Mouse (Mus musculus): Measurements from ENCODE around the gene Gm49380.

The Gm49380 gene

DNA sequence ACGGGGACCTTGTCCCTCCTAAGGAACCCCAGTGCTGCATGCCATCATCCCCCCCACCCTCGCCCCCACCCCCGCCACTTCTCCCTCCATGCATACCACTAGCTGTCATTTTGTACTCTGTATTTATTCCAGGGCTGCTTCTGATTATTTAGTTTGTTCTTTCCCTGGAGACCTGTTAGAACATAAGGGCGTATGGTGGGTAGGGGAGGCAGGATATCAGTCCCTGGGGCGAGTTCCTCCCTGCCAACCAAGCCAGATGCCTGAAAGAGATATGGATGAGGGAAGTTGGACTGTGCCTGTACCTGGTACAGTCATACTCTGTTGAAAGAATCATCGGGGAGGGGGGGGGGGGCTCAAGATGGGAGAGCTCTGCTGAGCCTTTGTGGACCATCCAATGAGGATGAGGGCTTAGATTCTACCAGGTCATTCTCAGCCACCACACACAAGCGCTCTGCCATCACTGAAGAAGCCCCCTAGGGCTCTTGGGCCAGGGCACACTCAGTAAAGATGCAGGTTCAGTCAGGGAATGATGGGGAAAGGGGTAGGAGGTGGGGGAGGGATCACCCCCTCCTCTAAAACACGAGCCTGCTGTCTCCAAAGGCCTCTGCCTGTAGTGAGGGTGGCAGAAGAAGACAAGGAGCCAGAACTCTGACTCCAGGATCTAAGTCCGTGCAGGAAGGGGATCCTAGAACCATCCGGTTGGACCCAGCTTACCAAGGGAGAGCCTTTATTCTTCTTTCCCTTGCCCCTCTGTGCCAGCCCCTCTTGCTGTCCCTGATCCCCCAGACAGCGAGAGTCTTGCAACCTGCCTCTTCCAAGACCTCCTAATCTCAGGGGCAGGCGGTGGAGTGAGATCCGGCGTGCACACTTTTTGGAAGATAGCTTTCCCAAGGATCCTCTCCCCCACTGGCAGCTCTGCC lies 65.5 kb downstream of the Gm49380 start:
- DNase-seq (ENCODE audit: low spot score in 2 of 2): no peak

DNA sequence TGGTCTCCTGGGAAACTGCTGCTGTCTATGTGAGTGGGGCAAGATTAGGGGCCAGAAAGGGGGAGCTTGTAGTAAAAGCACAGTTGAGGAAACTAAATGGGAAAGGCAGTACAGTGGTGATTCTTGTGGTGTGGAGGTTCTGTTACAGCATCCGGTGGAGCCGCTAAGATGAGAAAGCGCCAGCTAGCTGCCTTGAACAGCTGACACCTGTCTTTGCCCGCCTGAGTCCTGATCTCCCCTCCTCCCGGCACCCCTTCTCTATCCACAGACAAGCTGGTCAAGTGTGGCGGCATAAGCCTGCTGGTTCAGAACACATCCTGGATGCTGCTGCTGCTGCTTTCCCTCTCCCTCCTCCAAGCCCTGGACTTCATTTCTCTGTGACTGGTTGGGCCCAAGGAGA lies 66.2 kb downstream of the Gm49380 start:
- DNase-seq (ENCODE audit: low spot score in 2 of 2): peak; percentile 78 to 85

GRCm38 (mm10) chr9:44046426-44046825 lies 66.9 kb downstream of the Gm49380 start:
- peak; percentile 57 to 69 for DNase-seq (ENCODE audit: low spot score in 2 of 2)

GRCm38 (mm10) chr9:44045884-44046272 lies 67.4 kb downstream of the Gm49380 start:
- DNase-seq (ENCODE audit: low spot score in 2 of 2): no peak

DNA sequence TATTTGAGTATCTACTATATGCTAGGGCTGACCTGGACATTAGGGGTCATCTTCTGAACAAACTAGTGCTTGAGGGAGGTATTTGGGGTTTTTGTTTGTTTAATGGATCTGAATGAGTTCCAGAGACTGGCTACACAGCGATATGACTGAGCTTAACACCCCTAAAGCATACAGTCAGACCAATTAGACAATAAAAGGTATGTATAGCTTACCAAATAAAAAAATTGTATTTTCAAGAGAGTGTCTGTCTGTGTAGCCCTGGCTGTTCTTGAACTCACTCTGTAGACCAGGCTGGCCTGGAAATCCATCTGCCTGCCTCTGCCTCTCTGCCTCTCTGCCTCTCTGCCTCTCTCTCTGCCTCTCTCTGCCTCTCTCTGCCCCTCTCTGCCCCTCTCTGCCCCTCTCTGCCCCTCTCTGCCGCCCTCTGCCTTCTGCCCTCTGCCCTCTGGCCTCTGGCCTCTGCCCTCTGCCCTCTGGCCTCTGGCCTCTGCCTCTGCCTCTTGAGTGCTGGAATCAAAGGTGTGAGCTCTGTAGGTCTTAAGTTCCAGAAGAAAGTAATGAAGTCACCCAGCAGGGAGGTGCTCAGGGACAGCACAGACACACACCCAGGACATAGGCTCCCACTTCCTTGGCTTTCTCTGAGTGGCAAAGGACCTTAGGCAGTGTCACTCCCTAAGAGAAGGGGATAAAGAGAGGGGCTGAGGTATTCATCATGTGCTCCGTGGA lies 68.0 kb downstream of the Gm49380 start:
- no peak for DNase-seq (ENCODE audit: low spot score in 2 of 2)

GRCm38 (mm10) chr9:44044426-44045157 lies 68.7 kb downstream of the Gm49380 start:
- peak; percentile 74 to 76 for DNase-seq (ENCODE audit: low spot score in 2 of 2)

DNA sequence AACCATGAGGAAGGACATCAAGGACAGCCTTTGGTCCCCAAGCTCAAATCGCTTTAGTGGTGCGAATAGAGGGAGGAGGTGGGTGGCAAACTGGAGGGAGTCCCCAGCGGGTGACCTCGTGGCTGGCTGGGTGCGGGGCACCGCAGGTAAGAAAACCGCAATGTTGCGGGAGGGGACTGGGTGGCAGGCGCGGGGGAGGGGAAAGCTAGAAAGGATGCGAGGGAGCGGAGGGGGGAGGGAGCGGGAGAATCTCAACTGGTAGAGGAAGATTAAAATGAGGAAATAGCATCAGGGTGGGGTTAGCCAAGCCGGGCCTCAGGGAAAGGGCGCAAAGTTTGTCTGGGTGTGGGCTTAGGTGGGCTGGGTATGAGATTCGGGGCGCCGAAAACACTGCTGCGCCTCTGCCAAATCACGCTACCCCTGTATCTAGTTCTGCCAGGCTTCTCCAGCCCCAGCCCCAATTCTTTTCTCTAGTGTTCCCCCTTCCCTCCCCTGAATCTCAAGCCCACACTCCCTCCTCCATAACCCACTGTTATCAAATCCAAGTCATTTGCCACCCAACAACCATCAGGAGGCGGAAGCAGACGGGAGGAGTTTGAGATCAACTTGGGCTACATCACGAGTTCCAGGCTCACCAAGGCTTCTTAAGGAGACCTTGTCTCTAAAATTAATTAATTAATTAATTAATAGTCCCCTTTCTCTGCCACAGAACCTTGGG lies 69.4 kb downstream of the Gm49380 start:
- peak; percentile 65 to 66 for DNase-seq (ENCODE audit: low spot score in 2 of 2)

GRCm38 (mm10) chr9:44042836-44043707 lies 70.2 kb downstream of the Gm49380 start, which contains the start of gene Thy1:
Thy1 (plus strand) TSS chr9:44043384.
- DNase-seq (ENCODE audit: low spot score in 2 of 2): peak; percentile 83 to 86

- DNase-seq (ENCODE audit: low spot score in 2 of 2): no peak
Measured at GRCm38 (mm10) chr9:44042396-44042680, 71.0 kb downstream of the Gm49380 start.

DNA sequence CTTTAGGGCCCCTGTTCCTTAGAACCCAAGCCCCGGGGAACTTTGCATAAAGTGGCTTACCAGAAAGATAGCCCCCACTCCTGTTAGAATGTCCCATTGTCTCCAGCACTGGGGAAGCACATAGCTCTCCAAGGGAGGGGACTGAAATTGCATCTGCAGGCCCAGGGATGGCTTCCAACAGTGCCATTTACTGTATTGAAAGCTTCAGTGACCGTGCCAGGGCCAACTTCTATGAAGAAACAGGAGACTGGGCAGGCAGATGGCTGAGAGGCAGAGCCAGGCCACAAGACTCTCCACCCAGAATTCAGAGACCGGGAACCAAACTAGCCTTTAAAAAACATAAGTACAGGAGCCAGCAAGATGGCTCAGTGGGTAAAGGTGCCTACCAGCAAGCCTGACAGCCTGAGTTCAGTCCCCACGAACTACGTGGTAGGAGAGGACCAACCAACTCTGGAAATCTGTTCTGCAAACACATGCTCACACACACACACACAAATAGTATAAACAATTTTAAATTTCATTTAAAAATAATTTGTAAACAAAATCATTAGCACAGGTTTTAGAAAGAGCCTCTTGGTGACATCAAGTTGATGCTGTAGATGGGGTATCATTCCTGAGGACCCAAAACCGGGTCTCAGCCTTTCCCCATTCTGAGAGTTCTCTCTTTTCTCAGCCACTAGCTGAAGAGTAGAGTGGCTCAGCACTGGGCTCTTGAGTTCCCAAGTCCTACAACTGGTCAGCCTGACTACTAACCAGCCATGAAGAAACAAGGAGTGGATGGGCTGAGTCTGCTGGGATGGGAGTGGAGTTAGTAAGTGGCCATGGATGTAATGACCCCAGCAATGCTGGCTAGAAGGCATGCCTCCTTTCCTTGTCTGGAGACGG lies 71.5 kb downstream of the Gm49380 start:
- DNase-seq (ENCODE audit: low spot score in 2 of 2): no peak

GRCm38 (mm10) chr9:44037106-44037505 lies 76.2 kb downstream of the Gm49380 start:
- no peak for DNase-seq (ENCODE audit: low spot score in 2 of 2)

GRCm38 (mm10) chr9:44033957-44034727 lies 79.2 kb downstream of the Gm49380 start:
- peak in 1 of 2 experiments; percentile 62 for DNase-seq (ENCODE audit: low spot score in 2 of 2)

DNA sequence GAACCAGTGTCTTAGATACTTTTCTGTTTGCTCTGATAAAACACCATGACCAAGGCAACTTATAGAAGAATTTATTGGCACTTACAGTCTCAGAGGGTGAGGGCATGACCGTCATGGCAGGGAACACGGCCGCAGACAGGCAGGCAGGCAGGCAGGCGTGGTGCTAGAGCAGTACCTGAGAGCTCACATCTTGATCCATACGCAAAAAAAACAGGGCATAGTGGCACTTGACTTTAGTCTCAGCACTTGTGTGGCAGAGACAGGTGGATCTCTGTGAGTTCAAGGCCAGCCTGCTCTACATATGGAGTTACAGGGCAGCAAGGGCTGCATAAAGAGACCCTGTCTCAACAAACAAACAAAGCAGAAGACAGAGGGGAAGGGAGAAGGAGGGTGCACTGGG lies 80.0 kb downstream of the Gm49380 start:
- DNase-seq (ENCODE audit: low spot score in 2 of 2): no peak

GRCm38 (mm10) chr9:44031946-44032345 lies 81.4 kb downstream of the Gm49380 start:
- no peak for DNase-seq (ENCODE audit: low spot score in 2 of 2)

GRCm38 (mm10) chr9:44031079-44031478 lies 82.2 kb downstream of the Gm49380 start:
- DNase-seq (ENCODE audit: low spot score in 2 of 2): peak in 1 of 2 experiments; percentile 59

GRCm38 (mm10) chr9:44030646-44031045 lies 82.7 kb downstream of the Gm49380 start:
- no peak for DNase-seq (ENCODE audit: low spot score in 2 of 2)

GRCm38 (mm10) chr9:44029580-44030236 lies 83.6 kb downstream of the Gm49380 start:
- DNase-seq (ENCODE audit: low spot score in 2 of 2): peak; percentile 58 to 67

GRCm38 (mm10) chr9:44024096-44024495 lies 89.2 kb downstream of the Gm49380 start:
- DNase-seq (ENCODE audit: low spot score in 2 of 2): no peak

All from thymus, postnatal 10 days (tissue).